Mouse (Mus musculus) adrenal gland, postnatal 10 days (tissue): ENCODE results near the gene Klrb1b. TPM values are rescaled to one million over a fixed set of nuclear protein-coding genes. Genes with fewer than 3 reads are reported as not detected.

Experiments used
- DNase-seq: peaks from one replicate; pipeline ENCODE4 v3.0.0; 2021; ENCODE audit warnings: mixed read lengths
- long read RNA-seq, 2 experiments: library from polyadenylated mRNA; stranded (forward); transcript quantifications; one replicate each; pipeline ENCODE4 v2.0.0; 2021
- total RNA-seq, 2 experiments: library from RNA; stranded (reverse); gene quantifications; 2 replicates each; pipeline ENCODE4 v1.2.3; 2021

The Klrb1b gene
- total RNA-seq: under 1 TPM; 0.33 to 0.72 TPM
- long read RNA-seq, experiment 1: 0 reads
- long read RNA-seq, experiment 2: 0 reads

GRCm38 (mm10) chr6:128826132-128826531, at the start of gene Klrb1b, which contains the start of gene Gm44511:
TSS of gene Klrb1b (minus strand) at chr6:128826331.
TSS of gene Gm44511 (minus strand) at chr6:128826315.
- no peak for DNase-seq

- no peak for DNase-seq
Measured at GRCm38 (mm10) chr6:128871910-128872610, 45.9 kb upstream of the Klrb1b start.

- no peak for DNase-seq
Measured at GRCm38 (mm10) chr6:128868861-128869260, 42.7 kb upstream of the Klrb1b start.

- DNase-seq: no peak
Measured at GRCm38 (mm10) chr6:128857976-128858375, 31.8 kb upstream of the Klrb1b start.

- DNase-seq: peak; percentile 77
Measured at GRCm38 (mm10) chr6:128856250-128856649, 30.1 kb upstream of the Klrb1b start.

- DNase-seq: no peak
Measured at GRCm38 (mm10) chr6:128855477-128855876, 29.3 kb upstream of the Klrb1b start.

- DNase-seq: no peak
Measured at GRCm38 (mm10) chr6:128854895-128855294, 28.8 kb upstream of the Klrb1b start.

- peak; percentile 81 for DNase-seq
Measured at GRCm38 (mm10) chr6:128854024-128854820, 28.1 kb upstream of the Klrb1b start.

- DNase-seq: no peak
Measured at GRCm38 (mm10) chr6:128852766-128853165, 26.6 kb upstream of the Klrb1b start.

- DNase-seq: no peak
Measured at GRCm38 (mm10) chr6:128851151-128851550, 25.0 kb upstream of the Klrb1b start.

- DNase-seq: no peak
Measured at GRCm38 (mm10) chr6:128850671-128851070, 24.5 kb upstream of the Klrb1b start.

- DNase-seq: peak; percentile 72
Measured at GRCm38 (mm10) chr6:128849902-128850301, 23.8 kb upstream of the Klrb1b start.

GRCm38 (mm10) chr6:128847401-128847800, 21.3 kb upstream of the Klrb1b start:
- DNase-seq: no peak

- no peak for DNase-seq
Measured at GRCm38 (mm10) chr6:128845998-128846542, 19.9 kb upstream of the Klrb1b start.

GRCm38 (mm10) chr6:128845319-128845979, 19.3 kb upstream of the Klrb1b start:
- peak; percentile 93 for DNase-seq

GRCm38 (mm10) chr6:128844586-128845080, 18.5 kb upstream of the Klrb1b start:
- no peak for DNase-seq

GRCm38 (mm10) chr6:128844131-128844530, 18.0 kb upstream of the Klrb1b start:
- DNase-seq: no peak

- peak; percentile 78 for DNase-seq
Measured at GRCm38 (mm10) chr6:128843479-128843992, 17.4 kb upstream of the Klrb1b start.

GRCm38 (mm10) chr6:128842945-128843478, 16.9 kb upstream of the Klrb1b start:
- peak; percentile 93 for DNase-seq

- DNase-seq: no peak
Measured at GRCm38 (mm10) chr6:128842356-128842944, 16.3 kb upstream of the Klrb1b start.
